Mouse (Mus musculus) CH12.LX (cell line): Measurements from ENCODE around the gene Slc18a3. TPM values are rescaled to one million over a fixed set of nuclear protein-coding genes. Genes with fewer than 3 reads are reported as not detected.

Experiments
- DNase-seq: peaks from one replicate; pipeline ENCODE4 v3.0.0-alpha.2; 2013; ENCODE audit errors: extremely low read depth
- H3K27ac ChIP-seq: 2 replicates; pipeline ENCODE4 v1.5.1; 2012; ENCODE audit warnings: low read depth, mild to moderate bottlenecking, control low read depth, moderate library complexity; ENCODE audit not compliant: insufficient read depth
- H3K27me3 ChIP-seq: replicated peaks from 2 replicates; pipeline ENCODE3; 2012; ENCODE audit warnings: inconsistent platforms
- H3K36me3 ChIP-seq, 2 experiments: replicated peaks in 1 of 2; 2 replicates each; pipeline versions ENCODE3 to v1.6.1; 2012; ENCODE audit warnings: inconsistent platforms in 1 of 2, low read length in 1 of 2, mild to moderate bottlenecking in 1 of 2, mixed read lengths in 1 of 2, moderate library complexity in 1 of 2; ENCODE audit not compliant: control insufficient read depth in 1 of 2, insufficient read depth in 1 of 2
- H3K4me1 ChIP-seq, 2 experiments: 2 replicates each; pipeline ENCODE4 v1.6.1; 2012; ENCODE audit warnings: inconsistent platforms in 1 of 2, moderate library complexity in 1 of 2; ENCODE audit not compliant: insufficient read depth in 2 of 2, control insufficient read depth in 1 of 2
- H3K4me2 ChIP-seq: 2 replicates; pipeline ENCODE4 v1.6.1; 2012; ENCODE audit warnings: low read depth, mild to moderate bottlenecking, control low read depth; ENCODE audit not compliant: poor library complexity, insufficient read depth, severe bottlenecking
- H3K4me3 ChIP-seq, 3 experiments: fragments of 150-350 bp in 1 of 3; sonication (generic) in 1 of 3; replicated peaks in 1 of 3; 2 replicates each; pipeline versions ENCODE3 to v1.5.1; 2011 to 2012; ENCODE audit warnings: low read depth in 2 of 3, low read length in 2 of 3, mild to moderate bottlenecking in 2 of 3, moderate library complexity in 2 of 3, control low read depth in 1 of 3, improper control_type of control experiment in 1 of 3, inconsistent platforms in 1 of 3, mixed read lengths in 1 of 3; ENCODE audit not compliant: poor library complexity in 1 of 3
- H3K79me2 ChIP-seq: replicated peaks from 2 replicates; pipeline ENCODE4 v1.6.1; 2012; ENCODE audit warnings: mild to moderate bottlenecking, moderate library complexity; ENCODE audit not compliant: control insufficient read depth, poor library complexity, insufficient read depth, severe bottlenecking; ENCODE audit errors: extremely low read depth
- H3K9ac ChIP-seq: 2 replicates; pipeline ENCODE4 v1.6.1; 2012; ENCODE audit warnings: low read depth, mild to moderate bottlenecking, control low read depth, moderate library complexity; ENCODE audit not compliant: insufficient read depth
- H3K9me3 ChIP-seq: replicated peaks from 2 replicates; pipeline ENCODE3; 2012; ENCODE audit warnings: low read length, inconsistent platforms, mixed read lengths
- CHD2 ChIP-seq: IDR thresholded peaks from 2 replicates; pipeline ENCODE4 v1.6.1; 2011; ENCODE audit warnings: low read length, improper control_type of control experiment
- EP300 ChIP-seq: IDR thresholded peaks from 2 replicates; pipeline ENCODE4 v1.6.1; 2011; ENCODE audit warnings: low read length, improper control_type of control experiment
- ETS1 ChIP-seq: conservative IDR thresholded peaks from 2 replicates; pipeline ENCODE4 v1.6.1; 2012; ENCODE audit warnings: low read depth, mild to moderate bottlenecking, inconsistent platforms, low read length, improper control_type of control experiment, moderate library complexity
- GABPA ChIP-seq: IDR thresholded peaks from 2 replicates; pipeline ENCODE4 v1.6.1; 2012; ENCODE audit warnings: low read depth, low read length, improper control_type of control experiment, inconsistent platforms; ENCODE audit not compliant: insufficient replicate concordance
- IRF4 ChIP-seq: IDR thresholded peaks from 2 replicates; pipeline ENCODE4 v1.6.1; 2014; ENCODE audit warnings: low read depth, mild to moderate bottlenecking, inconsistent platforms, low read length, improper control_type of control experiment
- JUND ChIP-seq: conservative IDR thresholded peaks from 2 replicates; pipeline ENCODE4 v1.6.1; 2011; ENCODE audit warnings: low read depth, low read length, improper control_type of control experiment
- KAT2A ChIP-seq: IDR thresholded peaks from 2 replicates; pipeline ENCODE4 v1.6.1; 2012; ENCODE audit warnings: low read length, improper control_type of control experiment, inconsistent platforms; ENCODE audit not compliant: insufficient replicate concordance
- MAX ChIP-seq: IDR thresholded peaks from 2 replicates; pipeline ENCODE4 v1.6.1; 2011; ENCODE audit warnings: low read length, improper control_type of control experiment
- MEF2A ChIP-seq: IDR thresholded peaks from 2 replicates; pipeline ENCODE4 v1.6.1; 2014; ENCODE audit warnings: low read depth, mild to moderate bottlenecking, inconsistent platforms, low read length, improper control_type of control experiment, borderline replicate concordance
- MXI1 ChIP-seq: IDR thresholded peaks from 2 replicates; pipeline ENCODE4 v1.6.1; 2011; ENCODE audit warnings: mild to moderate bottlenecking, low read depth, low read length, improper control_type of control experiment
- MYC ChIP-seq: IDR thresholded peaks from 2 replicates; pipeline ENCODE4 v1.6.1; 2011; ENCODE audit warnings: low read depth, mild to moderate bottlenecking, improper control_type of control experiment, low read length
- NELFE ChIP-seq: IDR thresholded peaks from 2 replicates; pipeline ENCODE4 v1.6.1; 2011; ENCODE audit warnings: low read depth, low read length, improper control_type of control experiment
- POLR2AphosphoS2 ChIP-seq: IDR thresholded peaks from 2 replicates; pipeline ENCODE4 v1.6.1; 2011; ENCODE audit warnings: low read depth, low read length, improper control_type of control experiment
- RAD21 ChIP-seq: IDR thresholded peaks from 2 replicates; pipeline ENCODE4 v1.6.1; 2011; ENCODE audit warnings: low read depth, mild to moderate bottlenecking, low read length, improper control_type of control experiment, moderate library complexity
- SIN3A ChIP-seq: IDR thresholded peaks from 2 replicates; pipeline ENCODE4 v1.6.1; 2012; ENCODE audit warnings: low read length, improper control_type of control experiment, inconsistent platforms
- UBTF ChIP-seq: IDR thresholded peaks from 2 replicates; pipeline ENCODE4 v1.6.1; 2012; ENCODE audit warnings: low read depth, mild to moderate bottlenecking, inconsistent platforms, low read length, improper control_type of control experiment, moderate library complexity
- USF1 ChIP-seq: IDR thresholded peaks from 2 replicates; pipeline ENCODE4 v1.6.1; 2014; ENCODE audit warnings: low read depth, mild to moderate bottlenecking, inconsistent platforms, low read length, improper control_type of control experiment
- USF2 ChIP-seq: conservative IDR thresholded peaks from 2 replicates; pipeline ENCODE4 v1.6.1; 2011; ENCODE audit warnings: low read depth, low read length, improper control_type of control experiment
- ZC3H11A ChIP-seq: IDR thresholded peaks from 2 replicates; pipeline ENCODE4 v1.6.1; 2012; ENCODE audit warnings: low read depth, mild to moderate bottlenecking, inconsistent platforms, low read length, improper control_type of control experiment
- ZKSCAN1 ChIP-seq: IDR thresholded peaks from 2 replicates; pipeline ENCODE4 v1.6.1; 2012; ENCODE audit warnings: low read depth, inconsistent platforms, low read length, improper control_type of control experiment, borderline replicate concordance
- dilution Hi-C: fragments of 300-500 bp; cut with MboI; formaldehyde crosslinking; loops from 2 replicates; pipeline ENCODE4 v1.14.3; 2020; ENCODE audit warnings: low sequenced_read_pairs; ENCODE audit not compliant: extremely low pct_unique_long_range_greater_than_20kb, extremely low pct_ligation_motif_present
- in situ Hi-C: fragments of 300-500 bp; cut with MboI; formaldehyde crosslinking; loops from 3 replicates; pipeline ENCODE4 v1.14.3; 2019; ENCODE audit warnings: low sequenced_read_pairs, low pct_ligation_motif_present, low pct_unique_long_range_greater_than_20kb, mixed read lengths
- polyA plus RNA-seq: library from polyadenylated mRNA; unstranded; fragments of >175 nt; gene quantifications from 2 replicates; pipeline ENCODE4 v1.2.1, GENCODE M21; 2012; ENCODE audit warnings: low read depth; ENCODE audit not compliant: insufficient read length
- total RNA-seq, 2 experiments: library from RNA; depleted of rRNA; stranded (reverse); fragments of 300-350 nt in 1 of 2; fragments of >200 nt in 1 of 2; gene quantifications; 2 replicates each; pipeline ENCODE4 v1.2.3; 2012 to 2014

Gene Slc18a3
- total and polyA plus RNA-seq, 3 experiments = not detected

- no peak for TF ChIP-seq ZC3H11A
- no peak for TF ChIP-seq GABPA
- TF ChIP-seq IRF4 = peak; percentile 82
- no peak for TF ChIP-seq UBTF
- no peak; the same call in 1 of the 2 replicates for TF ChIP-seq USF2
- no peak for TF ChIP-seq RAD21
- no peak for TF ChIP-seq ZKSCAN1
- no peak for TF ChIP-seq ETS1
- 0 out of 2 replicates have a peak, but pooled peaks have one; percentile 24 for TF ChIP-seq KAT2A
- TF ChIP-seq USF1 = no peak; the same call in 1 of the 2 replicates
Measured at GRCm38 (mm10) chr14:32513336-32514032, 48.8 kb upstream of the Slc18a3 start, which contains the start of gene Ercc6 (continued).

GRCm38 (mm10) chr14:32512912-32513311, 48.3 kb upstream of the Slc18a3 start:
- peaks cover 11 to 58% of the 10 kb centered on the region in 2 experiments for H3K4me1 ChIP-seq
- peak overlapping the region in 1 of 3 experiments; percentile 73 for H3K4me3 ChIP-seq
- no peak overlapping the region for H3K27ac ChIP-seq
- H3K4me2 ChIP-seq = no peak overlapping the region
- H3K79me2 ChIP-seq = no peaks in the 10 kb centered on the region; the same call in 1 of the 2 replicates
- no peak overlapping the region for H3K9ac ChIP-seq
- in situ Hi-C loops (no loop called here), dilution Hi-C loops (no loop called here)
- H3K9me3 ChIP-seq = no peaks in the 10 kb centered on the region
- TF ChIP-seq EP300 (no peak), POLR2AphosphoS2 (no peak), MYC (no peak), NELFE (no peak), CHD2 (no peak), USF1 (no peak), GABPA (no peak), MXI1 (no peak), MAX (no peak), JUND (no peak), ZKSCAN1 (no peak), RAD21 (no peak), MEF2A (no peak), SIN3A (no peak)
- H3K36me3 ChIP-seq = peaks cover 7 to 17% of the 10 kb centered on the region in 2 experiments
- no peak for DNase-seq
- H3K27me3 ChIP-seq = no peaks in the 10 kb centered on the region
